Mouse (Mus musculus) induced T-regulatory cell, adult 2 months (primary cell): ENCODE data around the gene Habp2.

ENCODE experiments used
- DNase-seq: peaks from one replicate; pipeline ENCODE4 v3.0.0-alpha.2; 2012; ENCODE audit warnings: low read depth

Habp2 gene

DNA sequence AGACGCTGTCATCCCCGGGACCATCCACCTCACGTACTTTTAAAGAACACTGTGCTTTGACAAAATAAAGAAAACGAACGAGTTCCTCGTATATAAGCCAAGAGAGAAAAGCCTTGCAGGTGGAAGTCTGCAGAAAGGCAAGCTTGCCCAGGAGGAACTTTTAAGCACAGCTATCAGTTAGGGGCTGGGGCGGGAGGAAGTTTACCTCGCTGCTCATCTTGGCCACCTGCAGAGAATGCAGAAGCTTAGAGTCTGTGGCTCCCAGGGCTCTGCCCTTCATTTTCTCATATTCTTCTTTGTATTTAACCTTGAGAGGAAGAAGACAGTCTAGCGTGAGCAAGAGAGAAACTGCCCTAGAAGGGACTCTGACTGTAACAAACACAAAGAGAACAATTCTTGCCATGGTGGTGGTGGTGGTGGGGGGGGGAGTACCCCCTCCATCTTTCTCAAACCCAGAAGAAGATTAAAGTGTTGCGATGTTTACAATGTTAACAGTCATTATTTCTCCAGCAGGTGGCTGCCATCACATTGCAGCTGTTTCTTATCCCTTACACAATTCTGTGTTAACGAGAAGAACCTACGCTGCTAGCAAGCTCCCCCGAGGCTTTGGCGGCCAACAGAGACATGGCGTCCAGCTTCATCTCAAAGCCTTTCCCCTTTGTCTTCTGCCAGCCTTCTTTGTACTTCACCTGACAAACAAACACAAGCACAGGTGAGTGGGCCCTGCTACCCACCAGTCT lies 77.0 kb downstream of the Habp2 start:
- DNase-seq: no peak

DNA sequence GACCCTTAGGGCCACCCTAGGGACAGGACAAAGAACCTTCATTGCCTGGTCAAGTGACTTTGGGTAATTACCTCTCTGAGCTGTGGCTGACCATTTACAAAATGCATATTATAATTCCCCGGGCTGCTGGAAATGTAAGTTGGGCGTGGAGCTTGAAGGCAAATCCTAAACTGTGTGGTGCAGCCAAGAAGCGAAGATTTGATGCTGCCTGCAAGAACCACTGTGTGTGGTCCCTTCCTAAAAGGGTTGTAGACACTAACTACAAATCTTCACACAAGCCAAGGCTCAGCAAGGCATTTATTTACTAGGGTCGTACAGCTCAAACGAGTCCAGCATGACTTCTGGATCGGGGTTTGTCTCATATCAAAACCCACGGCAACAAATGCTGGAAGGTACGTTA lies 77.6 kb downstream of the Habp2 start:
- DNase-seq: no peak

DNA sequence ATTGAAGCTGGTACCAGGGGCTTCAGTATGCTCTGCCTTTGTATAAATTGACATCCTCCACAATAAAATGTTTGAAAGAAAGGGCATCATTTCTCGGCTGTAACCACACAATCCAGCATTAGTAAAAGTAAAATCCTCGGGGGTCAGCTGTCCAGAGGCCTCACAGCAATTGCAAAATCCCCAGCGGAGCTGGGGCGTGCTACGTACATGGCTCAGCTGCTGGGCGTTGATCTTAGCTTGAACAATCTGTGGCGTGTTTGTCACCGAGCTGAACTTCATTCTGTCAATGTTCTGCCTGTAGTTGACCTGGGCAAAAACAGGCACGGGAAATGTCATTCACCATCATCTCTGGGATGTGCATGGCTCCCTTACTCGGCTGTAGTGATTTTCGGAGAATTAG lies 79.2 kb downstream of the Habp2 start:
- no peak for DNase-seq

DNA sequence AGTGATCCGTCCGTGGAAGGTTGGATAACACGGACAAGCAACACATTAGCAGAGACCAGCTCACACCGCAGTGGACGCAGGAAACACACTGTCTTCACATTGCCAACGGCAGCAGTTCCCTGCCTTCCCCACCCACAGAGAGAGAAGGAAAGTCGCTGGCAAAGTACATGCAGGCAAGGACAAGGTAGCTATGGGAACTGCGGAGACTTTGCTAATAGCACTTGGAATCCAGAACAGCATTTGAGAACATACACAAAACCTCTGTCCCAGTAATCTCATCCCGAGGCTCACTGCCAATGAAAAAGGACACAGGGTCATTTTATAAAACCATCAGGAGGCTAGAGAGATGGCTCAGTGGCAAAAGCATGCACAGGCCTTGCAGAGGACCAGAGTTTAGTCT lies 79.7 kb downstream of the Habp2 start:
- DNase-seq: no peak

DNA sequence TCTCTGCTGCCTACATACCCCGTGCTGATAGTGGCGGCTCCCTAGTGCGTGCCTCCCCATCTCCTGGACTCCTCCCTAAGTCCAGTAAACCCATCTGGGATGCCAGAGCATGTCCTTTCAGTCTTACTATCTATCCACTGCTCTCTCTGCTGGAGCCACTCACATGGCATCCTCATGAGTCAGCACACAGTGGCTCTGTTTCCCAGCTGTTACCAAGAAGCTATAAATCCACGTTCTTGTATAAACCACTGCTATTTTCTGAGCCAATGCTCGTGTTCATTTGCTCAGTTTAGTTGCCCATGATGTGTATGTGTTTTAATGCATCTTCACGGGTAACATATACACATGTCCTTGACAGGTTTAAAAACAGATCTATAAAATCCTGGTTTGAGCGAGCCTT lies 80.8 kb downstream of the Habp2 start:
- DNase-seq: no peak

DNA sequence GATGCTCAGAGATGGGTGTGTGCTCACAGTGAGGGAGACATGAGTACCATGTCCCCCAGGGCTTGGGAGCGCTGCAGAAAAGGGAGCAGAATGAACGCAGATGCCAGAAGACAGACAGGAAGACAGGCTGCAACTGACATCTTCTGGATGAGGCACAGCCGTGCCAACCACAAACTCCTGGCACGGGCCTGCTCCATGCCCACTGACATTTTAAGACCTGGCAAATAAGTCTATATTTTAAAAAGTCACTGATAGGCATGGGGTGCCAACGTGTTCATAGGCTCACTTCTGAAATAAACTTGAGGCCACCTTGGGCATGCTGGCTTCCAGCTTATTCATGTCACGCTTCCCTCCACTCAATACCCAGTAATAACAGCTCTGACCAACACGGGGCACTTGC lies 82.0 kb downstream of the Habp2 start:
- DNase-seq: no peak
